Mouse (Mus musculus) CH12.LX (cell line): ENCODE data around the gene Bora. TPM values are rescaled to one million over a fixed set of nuclear protein-coding genes. Genes with fewer than 3 reads are reported as not detected.

Source experiments
- DNase-seq: peaks from one replicate; pipeline ENCODE4 v3.0.0-alpha.2; 2013; ENCODE audit errors: extremely low read depth
- H3K27ac ChIP-seq: 2 replicates; pipeline ENCODE4 v1.5.1; 2012; ENCODE audit warnings: low read depth, mild to moderate bottlenecking, control low read depth, moderate library complexity; ENCODE audit not compliant: insufficient read depth
- H3K27me3 ChIP-seq: replicated peaks from 2 replicates; pipeline ENCODE3; 2012; ENCODE audit warnings: inconsistent platforms
- H3K36me3 ChIP-seq, 2 experiments: replicated peaks in 1 of 2; 2 replicates each; pipeline versions ENCODE3 to v1.6.1; 2012; ENCODE audit warnings: inconsistent platforms in 1 of 2, low read length in 1 of 2, mild to moderate bottlenecking in 1 of 2, mixed read lengths in 1 of 2, moderate library complexity in 1 of 2; ENCODE audit not compliant: control insufficient read depth in 1 of 2, insufficient read depth in 1 of 2
- H3K4me1 ChIP-seq, 2 experiments: 2 replicates each; pipeline ENCODE4 v1.6.1; 2012; ENCODE audit warnings: inconsistent platforms in 1 of 2, moderate library complexity in 1 of 2; ENCODE audit not compliant: insufficient read depth in 2 of 2, control insufficient read depth in 1 of 2
- H3K4me2 ChIP-seq: 2 replicates; pipeline ENCODE4 v1.6.1; 2012; ENCODE audit warnings: low read depth, mild to moderate bottlenecking, control low read depth; ENCODE audit not compliant: poor library complexity, insufficient read depth, severe bottlenecking
- H3K4me3 ChIP-seq, 3 experiments: fragments of 150-350 bp in 1 of 3; sonication (generic) in 1 of 3; replicated peaks in 1 of 3; 2 replicates each; pipeline versions ENCODE3 to v1.5.1; 2011 to 2012; ENCODE audit warnings: low read depth in 2 of 3, low read length in 2 of 3, mild to moderate bottlenecking in 2 of 3, moderate library complexity in 2 of 3, control low read depth in 1 of 3, improper control_type of control experiment in 1 of 3, inconsistent platforms in 1 of 3, mixed read lengths in 1 of 3; ENCODE audit not compliant: poor library complexity in 1 of 3
- H3K79me2 ChIP-seq: replicated peaks from 2 replicates; pipeline ENCODE4 v1.6.1; 2012; ENCODE audit warnings: mild to moderate bottlenecking, moderate library complexity; ENCODE audit not compliant: control insufficient read depth, poor library complexity, insufficient read depth, severe bottlenecking; ENCODE audit errors: extremely low read depth
- H3K9ac ChIP-seq: 2 replicates; pipeline ENCODE4 v1.6.1; 2012; ENCODE audit warnings: low read depth, mild to moderate bottlenecking, control low read depth, moderate library complexity; ENCODE audit not compliant: insufficient read depth
- H3K9me3 ChIP-seq: replicated peaks from 2 replicates; pipeline ENCODE3; 2012; ENCODE audit warnings: low read length, inconsistent platforms, mixed read lengths
- BHLHE40 ChIP-seq: IDR thresholded peaks from 2 replicates; pipeline ENCODE4 v1.6.1; 2011; ENCODE audit warnings: mild to moderate bottlenecking, low read depth, low read length, improper control_type of control experiment
- CHD1 ChIP-seq: IDR thresholded peaks from 2 replicates; pipeline ENCODE4 v1.6.1; 2012; ENCODE audit warnings: low read depth, low read length, improper control_type of control experiment, inconsistent platforms
- CHD2 ChIP-seq: IDR thresholded peaks from 2 replicates; pipeline ENCODE4 v1.6.1; 2011; ENCODE audit warnings: low read length, improper control_type of control experiment
- CTCF ChIP-seq, 2 experiments: IDR thresholded peaks in 1 of 2; conservative IDR thresholded peaks in 1 of 2; 2 replicates each; pipeline ENCODE4 v1.5.1; 2011 to 2012; ENCODE audit warnings: low read depth in 2 of 2, low read length in 2 of 2, improper control_type of control experiment in 1 of 2, inconsistent platforms in 1 of 2, mild to moderate bottlenecking in 1 of 2, moderate library complexity in 1 of 2
- E2F4 ChIP-seq: IDR thresholded peaks from 2 replicates; pipeline ENCODE4 v1.6.1; 2011; ENCODE audit warnings: low read depth, low read length, improper control_type of control experiment; ENCODE audit not compliant: insufficient replicate concordance
- ELF1 ChIP-seq: IDR thresholded peaks from 2 replicates; pipeline ENCODE4 v1.6.1; 2014; ENCODE audit warnings: low read depth, mild to moderate bottlenecking, inconsistent platforms, low read length, improper control_type of control experiment
- EP300 ChIP-seq: IDR thresholded peaks from 2 replicates; pipeline ENCODE4 v1.6.1; 2011; ENCODE audit warnings: low read length, improper control_type of control experiment
- ETS1 ChIP-seq: conservative IDR thresholded peaks from 2 replicates; pipeline ENCODE4 v1.6.1; 2012; ENCODE audit warnings: low read depth, mild to moderate bottlenecking, inconsistent platforms, low read length, improper control_type of control experiment, moderate library complexity
- GABPA ChIP-seq: IDR thresholded peaks from 2 replicates; pipeline ENCODE4 v1.6.1; 2012; ENCODE audit warnings: low read depth, low read length, improper control_type of control experiment, inconsistent platforms; ENCODE audit not compliant: insufficient replicate concordance
- HCFC1 ChIP-seq: IDR thresholded peaks from 2 replicates; pipeline ENCODE4 v1.6.1; 2012; ENCODE audit warnings: low read depth, mild to moderate bottlenecking, inconsistent platforms, low read length, improper control_type of control experiment
- IRF4 ChIP-seq: IDR thresholded peaks from 2 replicates; pipeline ENCODE4 v1.6.1; 2014; ENCODE audit warnings: low read depth, mild to moderate bottlenecking, inconsistent platforms, low read length, improper control_type of control experiment
- JUN ChIP-seq: IDR thresholded peaks from 2 replicates; pipeline ENCODE4 v1.6.1; 2011; ENCODE audit warnings: low read depth, mild to moderate bottlenecking, low read length, improper control_type of control experiment, moderate library complexity; ENCODE audit not compliant: insufficient read depth
- JUND ChIP-seq: conservative IDR thresholded peaks from 2 replicates; pipeline ENCODE4 v1.6.1; 2011; ENCODE audit warnings: low read depth, low read length, improper control_type of control experiment
- KAT2A ChIP-seq: IDR thresholded peaks from 2 replicates; pipeline ENCODE4 v1.6.1; 2012; ENCODE audit warnings: low read length, improper control_type of control experiment, inconsistent platforms; ENCODE audit not compliant: insufficient replicate concordance
- MAFK ChIP-seq: IDR thresholded peaks from 2 replicates; pipeline ENCODE4 v1.6.1; 2011; ENCODE audit warnings: low read length, improper control_type of control experiment; ENCODE audit not compliant: insufficient replicate concordance
- MAX ChIP-seq: IDR thresholded peaks from 2 replicates; pipeline ENCODE4 v1.6.1; 2011; ENCODE audit warnings: low read length, improper control_type of control experiment
- MAZ ChIP-seq: IDR thresholded peaks from 2 replicates; pipeline ENCODE4 v1.6.1; 2012; ENCODE audit warnings: low read depth, mild to moderate bottlenecking, inconsistent platforms, low read length, improper control_type of control experiment, moderate library complexity
- MEF2A ChIP-seq: IDR thresholded peaks from 2 replicates; pipeline ENCODE4 v1.6.1; 2014; ENCODE audit warnings: low read depth, mild to moderate bottlenecking, inconsistent platforms, low read length, improper control_type of control experiment, borderline replicate concordance
- MXI1 ChIP-seq: IDR thresholded peaks from 2 replicates; pipeline ENCODE4 v1.6.1; 2011; ENCODE audit warnings: mild to moderate bottlenecking, low read depth, low read length, improper control_type of control experiment
- MYC ChIP-seq: IDR thresholded peaks from 2 replicates; pipeline ENCODE4 v1.6.1; 2011; ENCODE audit warnings: low read depth, mild to moderate bottlenecking, improper control_type of control experiment, low read length
- NELFE ChIP-seq: IDR thresholded peaks from 2 replicates; pipeline ENCODE4 v1.6.1; 2011; ENCODE audit warnings: low read depth, low read length, improper control_type of control experiment
- NRF1 ChIP-seq: IDR thresholded peaks from 2 replicates; pipeline ENCODE4 v1.6.1; 2014; ENCODE audit warnings: low read depth, mild to moderate bottlenecking, inconsistent platforms, low read length, improper control_type of control experiment, moderate library complexity
- PAX5 ChIP-seq: IDR thresholded peaks from 2 replicates; pipeline ENCODE4 v1.6.1; 2012; ENCODE audit warnings: low read length, inconsistent platforms, mixed read lengths
- POLR2A ChIP-seq: IDR thresholded peaks from 2 replicates; pipeline ENCODE4 v1.6.1; 2011; ENCODE audit warnings: low read depth, mild to moderate bottlenecking, improper control_type of control experiment, low read length
- POLR2AphosphoS2 ChIP-seq: IDR thresholded peaks from 2 replicates; pipeline ENCODE4 v1.6.1; 2011; ENCODE audit warnings: low read depth, low read length, improper control_type of control experiment
- RAD21 ChIP-seq: IDR thresholded peaks from 2 replicates; pipeline ENCODE4 v1.6.1; 2011; ENCODE audit warnings: low read depth, mild to moderate bottlenecking, low read length, improper control_type of control experiment, moderate library complexity
- RCOR1 ChIP-seq: conservative IDR thresholded peaks from 2 replicates; pipeline ENCODE4 v1.6.1; 2012; ENCODE audit warnings: low read depth, mild to moderate bottlenecking, inconsistent platforms, low read length, improper control_type of control experiment
- SIN3A ChIP-seq: IDR thresholded peaks from 2 replicates; pipeline ENCODE4 v1.6.1; 2012; ENCODE audit warnings: low read length, improper control_type of control experiment, inconsistent platforms
- SMC3 ChIP-seq: IDR thresholded peaks from 2 replicates; pipeline ENCODE4 v1.6.1; 2011; ENCODE audit warnings: low read depth, low read length, improper control_type of control experiment
- TBP ChIP-seq: conservative IDR thresholded peaks from 2 replicates; pipeline ENCODE4 v1.6.1; 2011; ENCODE audit warnings: low read depth, low read length, improper control_type of control experiment
- TCF12 ChIP-seq: IDR thresholded peaks from 2 replicates; pipeline ENCODE4 v1.6.1; 2014; ENCODE audit warnings: low read depth, mild to moderate bottlenecking, inconsistent platforms, low read length, improper control_type of control experiment
- UBTF ChIP-seq: IDR thresholded peaks from 2 replicates; pipeline ENCODE4 v1.6.1; 2012; ENCODE audit warnings: low read depth, mild to moderate bottlenecking, inconsistent platforms, low read length, improper control_type of control experiment, moderate library complexity
- USF1 ChIP-seq: IDR thresholded peaks from 2 replicates; pipeline ENCODE4 v1.6.1; 2014; ENCODE audit warnings: low read depth, mild to moderate bottlenecking, inconsistent platforms, low read length, improper control_type of control experiment
- USF2 ChIP-seq: conservative IDR thresholded peaks from 2 replicates; pipeline ENCODE4 v1.6.1; 2011; ENCODE audit warnings: low read depth, low read length, improper control_type of control experiment
- ZC3H11A ChIP-seq: IDR thresholded peaks from 2 replicates; pipeline ENCODE4 v1.6.1; 2012; ENCODE audit warnings: low read depth, mild to moderate bottlenecking, inconsistent platforms, low read length, improper control_type of control experiment
- ZKSCAN1 ChIP-seq: IDR thresholded peaks from 2 replicates; pipeline ENCODE4 v1.6.1; 2012; ENCODE audit warnings: low read depth, inconsistent platforms, low read length, improper control_type of control experiment, borderline replicate concordance
- ZMIZ1 ChIP-seq: IDR thresholded peaks from 2 replicates; pipeline ENCODE4 v1.6.1; 2012; ENCODE audit warnings: low read depth, mild to moderate bottlenecking, inconsistent platforms, low read length, improper control_type of control experiment
- ZNF384 ChIP-seq: IDR thresholded peaks from 2 replicates; pipeline ENCODE4 v1.6.1; 2012; ENCODE audit warnings: low read depth, low read length, improper control_type of control experiment, inconsistent platforms
- dilution Hi-C: fragments of 300-500 bp; cut with MboI; formaldehyde crosslinking; loops from 2 replicates; pipeline ENCODE4 v1.14.3; 2020; ENCODE audit warnings: low sequenced_read_pairs; ENCODE audit not compliant: extremely low pct_unique_long_range_greater_than_20kb, extremely low pct_ligation_motif_present
- in situ Hi-C: fragments of 300-500 bp; cut with MboI; formaldehyde crosslinking; loops from 3 replicates; pipeline ENCODE4 v1.14.3; 2019; ENCODE audit warnings: low sequenced_read_pairs, low pct_ligation_motif_present, low pct_unique_long_range_greater_than_20kb, mixed read lengths
- polyA plus RNA-seq: library from polyadenylated mRNA; unstranded; fragments of >175 nt; gene quantifications from 2 replicates; pipeline ENCODE4 v1.2.1, GENCODE M21; 2012; ENCODE audit warnings: low read depth; ENCODE audit not compliant: insufficient read length
- total RNA-seq, 2 experiments: library from RNA; depleted of rRNA; stranded (reverse); fragments of 300-350 nt in 1 of 2; fragments of >200 nt in 1 of 2; gene quantifications; 2 replicates each; pipeline ENCODE4 v1.2.3; 2012 to 2014

Gene Bora
- 27.9 and 31.0 TPM in 2 replicates for total RNA-seq (2012; rRNA removed)
- 44.7 and 51.8 TPM in 2 replicates for total RNA-seq (2014; rRNA removed)
- 47.6 and 49.3 TPM in 2 replicates for polyA plus RNA-seq

GRCm38 (mm10) chr14:99046031-99046781, at the start of gene Bora, which contains the start of gene Mzt1:
TSS of gene Bora (plus strand) at chr14:99046222.
TSS of gene Mzt1 (minus strand) at chr14:99046134.
- H3K27me3 ChIP-seq = no peaks in the 10 kb centered on the region
- peak within 1 kb of the TSS; percentile 74 to 94 (median 92) for H3K4me3 ChIP-seq
- H3K9ac ChIP-seq = peak within 1 kb of the TSS; percentile 93
- peaks cover 5 to 44% of the 10 kb centered on the region in 2 experiments; a peak in 3 of 4 replicates for H3K4me1 ChIP-seq
- dilution Hi-C loops = no loop called here
- H3K36me3 ChIP-seq = peaks cover 14 to 31% of the 10 kb centered on the region in 2 experiments
- peak within 1 kb of the TSS; percentile 78 for H3K27ac ChIP-seq
- peak; percentile 92 for DNase-seq
- H3K4me2 ChIP-seq = peak within 1 kb of the TSS; percentile 93
- TF ChIP-seq ZC3H11A (no peak), RAD21 (no peak), SIN3A (peak; percentile 87), POLR2AphosphoS2 (peak; percentile 84; the same call in 1 of the 2 replicates), MAZ (peak; percentile 34; the same call in 1 of the 2 replicates), JUN (no peak), CTCF (conservative IDR thresholded peaks at IDR 0.05 in 1 of 2, IDR thresholded peaks at IDR 0.05 in 1 of 2; ENCODE audit: low read depth in 2 of 2, low read length in 2 of 2) (no peak), HCFC1 (peak; percentile 61), MXI1 (peak; percentile 73), MEF2A (no peak; the same call in 1 of the 2 replicates), MAFK (no peak), CHD2 (peak; percentile 76), PAX5 (no peak), NELFE (peak; percentile 77), ETS1 (no peak), USF1 (no peak), USF2 (no peak), ELF1 (peak; percentile 88), POLR2A (peak; percentile 94), NRF1 (peak; percentile 62), MYC (peak; percentile 35; the same call in 1 of the 2 replicates), E2F4 (peak; percentile 80; the same call in 1 of the 2 replicates), GABPA (no peak), SMC3 (no peak), EP300 (no peak), ZMIZ1 (peak; percentile 77), ZNF384 (no peak), MAX (peak; percentile 30; the same call in 1 of the 2 replicates), KAT2A (0 out of 2 replicates have a peak, but pooled peaks have one; percentile 48), BHLHE40 (no peak), JUND (no peak), TCF12 (peak; percentile 21), IRF4 (no peak), RCOR1 (no peak; the same call in 1 of the 2 replicates), CHD1 (no peak), TBP (peak; percentile 46; the same call in 1 of the 2 replicates), ZKSCAN1 (no peak), UBTF (no peak)
- no peaks in the 10 kb centered on the region for H3K9me3 ChIP-seq
- in situ Hi-C loops = no loop called here
- peaks cover 65% of the 10 kb centered on the region for H3K79me2 ChIP-seq
